Mouse (Mus musculus) embryo, embryonic 10 days (tissue): ENCODE measurements around the gene Map7d2.
A peak's percentile ranks its signal among the peaks of the same experiment; 100 is the strongest.

Source experiments
- DNase-seq: peaks from one replicate; pipeline ENCODE4 v3.0.0-alpha.2; 2015; ENCODE audit warnings: low spot score

The Map7d2 gene

GRCm38 (mm10) chrX:159509847-159510715 is 95.7 kb downstream of the Map7d2 start:
- no peak for DNase-seq

GRCm38 (mm10) chrX:159510716-159511051 is 96.3 kb downstream of the Map7d2 start:
- no peak for DNase-seq

DNA sequence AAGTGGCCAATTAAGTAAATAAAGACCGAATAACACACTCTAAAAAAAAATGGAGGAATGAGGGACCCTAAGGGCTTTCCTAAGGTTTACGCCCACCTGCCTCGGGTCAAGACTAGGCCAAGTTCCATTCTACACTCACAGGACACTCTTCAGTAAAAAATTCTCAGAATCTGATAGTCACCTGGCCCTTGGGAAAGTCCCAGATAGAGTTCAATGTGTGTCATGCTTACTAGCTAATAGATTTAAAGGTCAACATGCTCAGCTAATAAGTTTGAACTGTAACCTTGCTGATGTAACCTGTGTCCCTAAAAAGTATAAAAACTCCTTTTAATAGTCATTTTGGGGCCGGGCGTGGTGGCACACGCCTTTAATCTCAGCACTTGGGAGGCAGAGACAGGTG is 101.2 kb downstream of the Map7d2 start:
- no peak for DNase-seq

DNA sequence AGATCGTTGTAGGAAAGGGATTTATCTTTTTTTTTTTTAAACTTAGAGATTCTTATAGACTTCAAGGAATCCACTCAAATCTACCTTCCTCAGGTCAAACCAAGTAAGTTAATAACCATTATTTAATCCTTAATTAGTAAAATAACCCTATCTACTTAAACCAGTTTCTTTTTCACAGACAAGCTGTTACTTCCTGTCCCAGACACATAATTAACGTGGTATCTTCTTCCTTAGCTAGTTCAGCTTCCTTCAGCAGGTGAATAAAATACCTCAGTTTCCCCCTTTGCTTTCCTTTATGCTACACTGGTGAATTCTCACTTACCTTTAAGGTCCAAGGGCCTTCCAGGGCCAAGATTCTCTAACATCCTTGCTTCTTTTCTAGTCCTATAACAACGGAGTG is 107.4 kb downstream of the Map7d2 start:
- DNase-seq: no peak

- DNase-seq: no peak
Measured at GRCm38 (mm10) chrX:159522651-159523050, 108.3 kb downstream of the Map7d2 start.

GRCm38 (mm10) chrX:159526388-159526787 is 112.0 kb downstream of the Map7d2 start, which contains the start of gene Bclaf3:
TSS of gene Bclaf3 (plus strand) at chrX:159526688.
- no peak for DNase-seq

DNA sequence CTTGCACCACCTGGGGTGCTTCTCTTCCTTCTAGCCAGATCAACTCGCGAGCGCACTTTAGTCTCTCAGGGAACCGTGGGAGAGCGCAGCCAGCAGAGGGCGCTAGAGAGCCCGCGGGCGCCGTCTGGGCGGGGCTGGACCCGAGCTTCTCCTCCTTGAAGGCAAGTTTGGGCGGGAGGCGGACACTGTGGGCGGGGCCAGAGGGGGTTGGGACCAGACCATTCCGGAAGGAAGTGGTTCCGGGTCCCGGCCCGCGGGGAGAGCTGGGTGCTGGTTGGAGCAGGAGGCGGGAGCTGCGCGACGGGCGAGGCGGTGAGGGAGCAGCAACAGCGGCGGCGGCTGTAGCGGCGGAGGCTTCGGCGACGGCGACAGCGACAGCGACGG is 118.0 kb downstream of the Map7d2 start:
- DNase-seq: peak; percentile 89

DNA sequence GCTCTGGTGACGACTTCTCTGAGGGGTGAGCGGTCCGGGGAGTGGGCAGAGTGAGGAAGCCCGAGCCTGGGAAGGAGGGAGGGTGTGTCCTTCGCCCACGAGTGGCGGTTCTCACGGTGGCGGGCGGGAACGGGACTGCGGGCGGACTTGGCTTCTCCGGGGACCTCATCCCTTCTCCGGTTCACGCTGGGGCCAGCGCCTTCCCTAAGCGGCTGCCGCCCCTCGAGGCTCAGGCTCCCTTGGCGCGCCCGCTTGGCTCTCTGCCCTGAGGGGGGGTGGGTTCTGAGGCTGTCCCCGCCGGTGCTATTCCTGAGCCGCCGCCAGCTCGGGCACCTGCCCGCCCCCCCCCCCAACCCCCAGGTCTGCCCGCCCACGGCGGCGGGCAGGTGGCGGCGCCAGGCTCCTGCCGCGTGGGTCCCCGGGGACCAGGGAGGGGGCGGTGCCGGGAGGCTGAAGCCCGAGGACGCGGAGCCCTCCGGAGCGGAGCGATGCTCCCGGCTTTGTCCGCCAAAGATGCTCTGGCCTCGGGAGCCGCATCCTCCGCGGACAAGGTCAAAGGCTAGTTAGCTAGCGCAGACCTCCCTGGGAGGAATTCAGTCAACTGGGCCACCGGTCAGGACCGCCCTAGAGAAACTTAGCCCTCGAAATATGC is 118.6 kb downstream of the Map7d2 start:
- peak; percentile 23 for DNase-seq

DNA sequence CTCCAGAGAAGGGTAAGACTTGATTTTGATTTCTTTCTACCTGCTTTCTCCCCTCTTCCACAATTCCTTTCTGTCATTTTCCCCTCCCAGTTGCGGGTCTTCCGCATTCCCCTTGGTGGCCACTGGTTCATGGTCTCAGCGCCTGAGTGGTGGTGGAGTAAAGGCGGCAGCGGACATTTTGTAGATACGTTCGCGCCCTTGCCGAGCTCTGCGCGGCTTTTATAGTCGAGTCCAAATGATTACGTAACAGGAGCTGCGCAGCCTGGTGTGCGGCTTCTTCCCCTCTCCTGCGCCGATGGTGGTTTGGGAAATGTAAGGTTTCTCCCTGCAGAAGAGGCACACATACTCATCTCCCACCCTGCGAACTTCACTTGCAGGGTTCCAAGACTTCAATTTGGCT is 127.6 kb downstream of the Map7d2 start:
- DNase-seq: no peak

DNA sequence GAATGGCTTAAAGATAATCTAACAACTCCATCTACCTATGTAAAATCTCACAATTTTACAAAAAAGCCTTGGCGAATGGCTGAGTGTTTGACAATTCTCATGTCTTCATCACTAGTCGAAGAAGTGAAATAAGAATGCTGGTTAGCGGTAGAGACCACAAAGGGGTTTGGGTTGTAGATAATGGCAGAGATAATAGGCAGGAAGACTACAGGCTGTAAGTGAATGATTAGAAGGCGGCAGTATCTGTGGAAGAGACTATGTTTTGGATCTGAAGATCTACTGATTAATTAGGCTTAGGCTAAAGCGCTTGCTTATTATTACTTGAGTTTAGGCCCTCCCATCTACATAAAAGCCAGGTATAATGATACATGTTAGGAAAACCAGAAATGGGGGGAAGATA is 132.7 kb downstream of the Map7d2 start:
- DNase-seq: no peak
